Mouse (Mus musculus) forelimb bud, embryonic 11.5 days (tissue): ENCODE measurements around the gene Fat4.

Experiments
- DNase-seq: peaks from one replicate; pipeline ENCODE4 v3.0.0-alpha.2; 2012; ENCODE audit warnings: low read depth, low spot score

Fat4 gene

DNA sequence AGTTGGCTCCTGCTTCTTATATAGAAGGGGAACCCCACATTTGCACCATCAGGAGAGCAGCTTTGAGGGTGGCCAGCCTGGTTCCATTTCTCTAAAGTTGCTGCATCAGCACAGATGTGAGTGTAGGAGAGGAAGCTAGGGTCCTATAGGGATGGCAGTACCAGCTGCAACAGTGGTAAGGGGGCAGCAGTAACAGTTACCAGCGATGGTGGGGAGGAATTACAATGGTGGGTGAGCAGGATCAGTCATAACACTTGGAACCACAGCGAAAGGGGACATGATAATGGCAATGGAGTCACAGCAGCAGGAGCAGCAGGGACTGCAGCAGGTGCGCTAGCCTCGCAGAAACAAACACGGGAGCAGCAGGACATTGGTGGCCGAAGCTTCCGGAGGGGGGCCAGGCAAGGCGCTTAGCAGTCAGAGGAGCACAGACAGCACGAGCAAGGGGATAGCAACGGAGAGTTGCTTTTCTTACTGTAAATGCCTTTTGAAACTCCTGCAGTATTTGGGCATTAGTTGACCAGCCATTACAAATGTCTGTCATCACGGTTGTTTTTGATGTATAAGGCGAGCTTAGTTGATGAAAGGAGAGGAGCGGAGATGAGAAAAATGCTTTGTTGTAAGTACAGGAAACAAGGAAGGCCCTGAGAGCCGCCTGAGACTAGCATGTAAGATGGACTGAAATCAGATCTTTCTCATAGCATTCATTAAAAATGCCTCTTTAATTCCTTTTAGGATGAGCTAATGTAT, 21.1 kb downstream of the Fat4 start:
- no peak for DNase-seq

GRCm38 (mm10) chr3:38908426-38909111, 21.8 kb downstream of the Fat4 start:
- DNase-seq = no peak

GRCm38 (mm10) chr3:38912768-38913487, 26.2 kb downstream of the Fat4 start:
- DNase-seq = no peak

- no peak for DNase-seq
Measured at GRCm38 (mm10) chr3:38913488-38914105, 26.9 kb downstream of the Fat4 start.

GRCm38 (mm10) chr3:38918926-38919325, 32.2 kb downstream of the Fat4 start:
- no peak for DNase-seq

DNA sequence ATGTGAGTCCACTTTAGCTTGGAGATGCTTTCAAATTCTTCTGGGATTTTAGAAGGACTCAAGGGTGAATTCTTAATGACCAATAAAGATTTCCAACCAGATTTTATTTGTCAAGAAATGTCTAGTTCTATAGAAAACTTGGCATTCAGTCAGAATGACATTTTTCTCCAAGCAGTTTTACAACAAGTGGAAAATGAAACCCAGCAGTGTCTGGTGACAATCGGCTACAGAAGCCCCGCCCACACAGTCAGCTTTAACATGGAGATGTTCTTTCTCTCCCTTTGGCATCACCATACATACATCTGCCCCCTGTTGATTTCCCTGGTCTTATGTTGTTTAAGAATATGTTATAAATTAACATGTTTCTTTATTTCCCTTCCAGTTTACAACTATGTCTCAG, 34.3 kb downstream of the Fat4 start:
- no peak for DNase-seq

GRCm38 (mm10) chr3:38923251-38923686, 36.5 kb downstream of the Fat4 start:
- DNase-seq = no peak

GRCm38 (mm10) chr3:38928076-38928686, 41.4 kb downstream of the Fat4 start:
- DNase-seq = no peak

DNA sequence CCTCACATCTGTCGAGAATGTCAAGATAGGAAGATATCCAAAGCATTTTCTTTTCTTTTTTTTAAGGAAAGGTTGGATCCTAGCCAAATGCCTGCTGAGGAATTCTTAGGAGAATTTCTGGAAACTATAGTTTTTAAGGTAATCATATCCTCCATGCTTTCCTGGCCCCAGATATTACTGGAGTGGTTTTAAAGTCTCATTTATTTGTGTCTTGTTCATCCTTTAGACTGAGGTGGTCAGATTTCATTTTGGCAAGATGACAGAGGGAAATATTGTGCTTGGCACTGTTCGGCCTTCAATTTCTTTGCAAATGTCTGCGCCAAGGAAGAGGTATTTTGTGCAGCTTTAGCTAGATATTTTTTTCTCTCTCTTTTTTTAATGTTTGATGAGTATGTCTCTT, 42.0 kb downstream of the Fat4 start:
- no peak for DNase-seq

- no peak for DNase-seq
Measured at GRCm38 (mm10) chr3:38934780-38935179, 48.0 kb downstream of the Fat4 start.

DNA sequence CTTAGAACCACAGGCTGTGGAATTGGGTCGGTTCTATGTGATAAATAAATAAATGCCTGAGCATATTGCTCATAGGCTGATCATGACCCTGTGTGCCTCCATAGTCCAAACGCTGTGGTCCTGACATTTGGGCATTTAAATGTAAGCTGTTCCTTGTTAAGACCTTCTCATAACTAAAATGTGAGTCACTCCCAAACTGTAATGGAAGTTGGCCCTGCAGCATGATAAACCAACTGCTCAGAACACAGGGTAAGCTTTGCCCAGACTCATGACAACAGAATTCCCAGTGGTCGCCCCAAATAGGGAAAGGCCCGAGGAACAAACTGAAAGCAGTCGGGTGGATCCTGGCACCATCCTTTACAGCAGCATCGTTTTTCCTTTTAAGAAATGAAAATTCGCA, 49.7 kb downstream of the Fat4 start:
- DNase-seq = no peak

- no peak for DNase-seq
Measured at GRCm38 (mm10) chr3:38937159-38937558, 50.4 kb downstream of the Fat4 start.

DNA sequence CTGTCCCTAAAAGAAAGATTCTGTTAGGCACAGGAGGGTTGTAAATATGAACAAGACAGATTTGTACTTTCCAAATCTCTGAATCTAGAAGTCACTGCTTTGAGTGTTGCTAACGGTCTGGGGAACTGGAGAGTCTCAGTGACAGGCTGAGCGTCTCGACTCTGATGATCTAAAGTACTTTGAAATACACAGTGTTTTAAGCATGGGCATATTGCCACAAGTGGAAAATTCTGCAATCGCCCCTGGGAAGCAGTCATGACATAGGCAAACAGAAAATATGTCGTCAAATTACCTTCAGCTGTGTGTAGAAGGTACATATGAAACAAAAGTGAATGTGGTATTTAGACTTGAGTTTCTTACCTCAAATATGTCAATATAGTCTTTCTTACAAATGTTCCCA, 51.4 kb downstream of the Fat4 start:
- no peak for DNase-seq

DNA sequence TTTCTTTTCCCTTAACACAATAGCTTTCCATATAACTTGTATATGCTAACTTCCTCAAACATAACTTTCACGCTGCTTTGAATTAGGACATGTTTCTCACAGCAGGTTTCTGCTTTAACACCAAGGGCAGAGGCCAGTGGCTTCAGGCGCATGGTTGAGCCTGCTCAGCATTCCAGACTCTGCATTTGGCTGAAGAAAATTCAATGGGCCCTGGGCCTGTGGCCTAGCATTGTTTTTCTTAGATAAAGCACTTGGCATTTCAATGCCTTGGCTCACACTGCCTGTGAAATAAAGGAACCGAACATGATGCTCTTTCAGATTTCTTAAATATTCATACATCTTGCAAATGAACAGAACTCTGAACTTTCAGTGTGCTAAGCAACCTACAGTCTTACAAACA, 52.8 kb downstream of the Fat4 start:
- DNase-seq = no peak

DNA sequence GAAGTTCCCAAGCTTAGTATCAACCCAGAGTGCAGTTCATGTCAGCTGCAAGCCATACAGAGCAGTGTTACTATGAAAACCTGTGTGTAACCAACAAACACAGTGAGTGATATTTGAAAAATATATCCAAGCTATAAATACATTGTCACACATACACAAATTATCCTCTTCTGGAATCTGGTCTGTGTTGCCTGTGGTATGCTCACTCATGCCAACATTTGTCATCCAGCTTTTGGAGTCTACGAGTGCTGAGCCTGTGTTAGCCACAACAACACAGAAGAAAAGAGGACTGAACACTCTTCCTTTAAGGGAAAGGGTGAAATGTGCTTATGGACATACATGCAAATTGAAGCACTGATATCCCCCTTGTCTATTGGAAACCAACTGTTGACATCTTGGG, 53.6 kb downstream of the Fat4 start:
- no peak for DNase-seq

GRCm38 (mm10) chr3:38945157-38945556, 58.4 kb downstream of the Fat4 start:
- DNase-seq = no peak

GRCm38 (mm10) chr3:38947706-38948105, 61.0 kb downstream of the Fat4 start:
- no peak for DNase-seq

DNA sequence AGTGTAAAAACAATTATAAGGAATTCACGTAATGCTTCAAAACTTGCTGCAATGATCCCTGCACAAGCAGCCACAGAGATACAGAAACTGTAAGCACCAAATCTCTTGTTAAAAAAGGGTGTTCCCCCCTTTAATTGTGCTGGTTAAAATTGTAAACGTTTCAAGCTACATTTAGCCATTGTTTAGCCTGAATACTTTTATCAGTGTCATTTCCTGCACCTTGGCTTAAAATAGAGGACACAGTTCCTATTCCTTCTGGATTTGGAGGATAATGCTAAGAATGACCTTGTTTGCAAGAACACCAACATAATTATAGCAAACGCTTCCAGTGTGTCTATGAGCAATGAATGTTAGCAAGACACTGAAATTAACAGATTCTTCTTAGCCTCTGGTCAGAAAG, 65.9 kb downstream of the Fat4 start:
- no peak for DNase-seq

- no peak for DNase-seq
Measured at GRCm38 (mm10) chr3:38954196-38954595, 67.5 kb downstream of the Fat4 start.

DNA sequence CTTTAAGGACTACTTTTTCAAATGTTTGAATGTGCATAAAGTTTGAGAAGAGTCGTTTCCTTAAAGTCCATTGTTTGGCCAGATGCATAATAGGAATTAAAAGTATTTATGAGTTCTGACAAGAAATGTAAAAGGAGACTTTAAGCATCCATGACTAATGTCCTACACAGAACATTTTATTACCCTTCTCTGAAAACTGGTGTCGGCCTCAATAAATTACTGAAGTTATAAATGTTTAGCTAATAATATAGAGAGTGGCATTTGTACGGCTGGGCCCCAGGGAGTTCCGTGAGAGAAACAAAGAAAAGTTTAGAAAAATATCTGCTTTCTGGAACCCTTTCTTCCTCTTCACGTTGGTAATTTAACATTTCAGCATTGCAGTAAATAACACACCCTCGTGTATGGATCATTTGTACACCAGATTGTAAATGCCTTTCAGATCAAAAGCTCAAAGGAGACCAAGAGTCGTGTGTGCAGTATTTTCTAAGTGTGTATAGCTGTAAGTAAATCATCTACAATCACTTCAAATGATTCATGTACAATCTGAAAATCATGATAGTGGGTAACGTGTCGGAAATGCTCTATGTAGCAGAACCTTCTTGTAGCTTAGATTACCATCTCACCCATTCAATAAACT, 69.4 kb downstream of the Fat4 start:
- peak; percentile 20 for DNase-seq

DNA sequence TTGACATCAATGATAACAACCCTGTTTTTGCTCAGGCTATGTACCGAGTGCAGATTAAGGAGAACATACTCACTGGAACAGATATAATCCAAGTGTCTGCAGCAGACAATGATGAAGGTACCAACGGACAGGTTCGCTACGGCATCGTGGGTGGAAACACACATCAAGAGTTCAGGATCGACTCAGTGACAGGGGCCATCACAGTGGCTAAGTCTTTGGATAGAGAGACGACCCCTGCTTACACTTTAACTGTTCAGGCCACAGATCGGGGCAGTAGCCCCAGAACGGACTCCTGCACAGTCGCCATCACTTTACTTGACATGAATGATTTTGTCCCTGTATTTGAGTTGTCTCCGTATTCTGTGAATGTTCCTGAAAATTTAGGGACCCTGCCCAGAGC, 70.4 kb downstream of the Fat4 start:
- no peak for DNase-seq
